Mouse (Mus musculus): Measurements from ENCODE around the gene Vmn1r83. TPM values are rescaled to one million over a fixed set of nuclear protein-coding genes. Genes with fewer than 3 reads are reported as not detected.

Gene Vmn1r83
- polyA plus RNA-seq (2012; rRNA removed), result not detected in 2 replicates

GRCm38 (mm10) chr7:12329381-12329780 lies at the start of gene Vmn1r83:
TSS of gene Vmn1r83 (minus strand) at chr7:12329481.
- Histone ChIP-seq H3K4me1 (ENCODE audit: control insufficient read depth, insufficient read depth, low read length) (no peaks in the 10 kb centered on the region), H3K4me3 (ENCODE audit: control insufficient read depth, low read depth, low read length) (no peak within 1 kb of the TSS), H3K36me3 (ENCODE audit: control insufficient read depth, insufficient read depth, low read length) (no peaks in the 10 kb centered on the region), H3K27ac (ENCODE audit: control insufficient read depth, insufficient read depth, low read depth, low read length) (no peak within 1 kb of the TSS), H3K27me3 (ENCODE audit: control insufficient read depth, insufficient read depth, low read length) (no peaks in the 10 kb centered on the region)
- TF ChIP-seq CTCF (IDR thresholded peaks at IDR 0.05; ENCODE audit: control insufficient read depth, insufficient read depth, insufficient replicate concordance, low read depth, low read length) (no peak), POLR2A (IDR thresholded peaks at IDR 0.05; ENCODE audit: control insufficient read depth, low read depth, low read length) (no peak)

- H3K4me3 ChIP-seq (ENCODE audit: control insufficient read depth, low read depth, low read length), result no peak within 1 kb of the TSS
- no peaks in the 10 kb centered on the region for H3K36me3 ChIP-seq (ENCODE audit: control insufficient read depth, insufficient read depth, low read length)
- H3K27ac ChIP-seq (ENCODE audit: control insufficient read depth, insufficient read depth, low read depth, low read length), result no peak within 1 kb of the TSS
- H3K27me3 ChIP-seq (ENCODE audit: control insufficient read depth, insufficient read depth, low read length), result no peaks in the 10 kb centered on the region
- H3K4me1 ChIP-seq (ENCODE audit: control insufficient read depth, insufficient read depth, low read length), result no peaks in the 10 kb centered on the region
- no peak for TF ChIP-seq CTCF (IDR thresholded peaks at IDR 0.05; ENCODE audit: control insufficient read depth, insufficient read depth, insufficient replicate concordance, low read depth, low read length)
- TF ChIP-seq POLR2A (IDR thresholded peaks at IDR 0.05; ENCODE audit: control insufficient read depth, low read depth, low read length), result no peak
Measured at GRCm38 (mm10) chr7:12369173-12369572, 39.9 kb upstream of the Vmn1r83 start, which contains the start of gene Vmn1r84. TSS of gene Vmn1r84 (minus strand) at chr7:12369273.

GRCm38 (mm10) chr7:12300130-12300529 lies 29.2 kb downstream of the Vmn1r83 start, which contains the start of gene Vmn1r82:
TSS of gene Vmn1r82 (plus strand) at chr7:12300430.
- Histone ChIP-seq H3K4me1 (ENCODE audit: control insufficient read depth, insufficient read depth, low read length) (no peaks in the 10 kb centered on the region), H3K27ac (ENCODE audit: control insufficient read depth, insufficient read depth, low read depth, low read length) (no peak within 1 kb of the TSS), H3K36me3 (ENCODE audit: control insufficient read depth, insufficient read depth, low read length) (no peaks in the 10 kb centered on the region), H3K27me3 (ENCODE audit: control insufficient read depth, insufficient read depth, low read length) (no peaks in the 10 kb centered on the region), H3K4me3 (ENCODE audit: control insufficient read depth, low read depth, low read length) (no peak within 1 kb of the TSS)
- TF ChIP-seq POLR2A (IDR thresholded peaks at IDR 0.05; ENCODE audit: control insufficient read depth, low read depth, low read length), result no peak

Other genes starting within 250 kb of the Vmn1r83 start
- gene Vmn1r78, start 179.2 kb downstream of the Vmn1r83 start, polyA plus RNA-seq (2012; rRNA removed), result not detected in 2 replicates
- not detected in 2 replicates for gene Vmn1r79, start 158.2 kb downstream of the Vmn1r83 start, polyA plus RNA-seq (2012; rRNA removed)
- gene Vmn1r80, start 140.2 kb downstream of the Vmn1r83 start, polyA plus RNA-seq (2012; rRNA removed), result not detected in 2 replicates
- gene Vmn1r81, start 61.2 kb downstream of the Vmn1r83 start, polyA plus RNA-seq (2012; rRNA removed), result not detected in 2 replicates
- not detected in 2 replicates for gene Vmn1r82, start 29.1 kb downstream of the Vmn1r83 start, polyA plus RNA-seq (2012; rRNA removed)
- not detected in 2 replicates for gene Vmn1r84, start 39.8 kb upstream of the Vmn1r83 start, polyA plus RNA-seq (2012; rRNA removed)
- 0.33 and 0.35 TPM in 2 replicates for gene Zfp551, start 93.3 kb upstream of the Vmn1r83 start, polyA plus RNA-seq (2012; rRNA removed)
- gene Zfp606, start 148.8 kb upstream of the Vmn1r83 start, polyA plus RNA-seq (2012; rRNA removed), result 0.94 and 1.4 TPM in 2 replicates
- 11.1 and 16.4 TPM in 2 replicates for gene 2900092C05Rik, start 183.0 kb upstream of the Vmn1r83 start, polyA plus RNA-seq (2012; rRNA removed)